In the genomic region with DNA sequence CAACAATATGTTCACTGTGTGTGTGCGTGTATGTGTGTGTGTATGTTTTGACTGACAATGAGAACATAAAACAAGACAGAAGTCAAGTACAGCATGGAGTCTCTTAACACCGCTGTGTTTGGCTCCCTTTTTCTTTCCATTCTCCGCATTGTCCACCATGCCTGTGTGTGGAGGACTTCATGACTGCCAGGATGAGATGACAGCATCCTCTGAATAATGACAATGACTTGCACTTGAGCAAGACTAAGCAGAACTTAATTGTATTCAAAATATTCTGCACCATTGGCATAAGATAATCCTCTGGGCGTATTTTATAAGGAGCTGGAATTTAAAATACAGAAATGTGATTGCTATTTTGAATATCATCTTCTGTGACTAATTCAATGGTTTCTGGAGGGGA, we compare ENCODE assay signal across 23 mouse cellular contexts.
DNase-seq lines count a peak whose midpoint lies in the region; ATAC-seq and TF ChIP-seq lines count a peak whose summit lies in the region.
"Had no signal": no experiment of that assay in that cellular context is flagged by ENCODE, and none has a peak within 500 bp of the region (broad histone marks: within the 10 kb centered on the region; RNA-seq: fewer than 3 reads in every experiment).

No protein-coding gene starts in this region.

- no peaks in the 10 kb centered on the region for H3K27me3 ChIP-seq in forebrain, postnatal 0 days (ENCODE audit: insufficient read depth, low read length)
- no peaks in the 10 kb centered on the region for H3K27me3 ChIP-seq in forebrain, embryonic 14.5 days (replicated peaks; ENCODE audit: control insufficient read depth, insufficient read depth, low read length)
- no peaks in the 10 kb centered on the region for H3K27me3 ChIP-seq in midbrain, embryonic 14.5 days (ENCODE audit: control insufficient read depth, insufficient read depth, low read length)
- H3K27me3 ChIP-seq in midbrain, postnatal 0 days (ENCODE audit: insufficient read depth, low read length) = no peaks in the 10 kb centered on the region
- no peaks in the 10 kb centered on the region for H3K27me3 ChIP-seq in kidney, adult 2 months (replicated peaks; ENCODE audit: control insufficient read depth, insufficient read depth, low read length)
- H3K27me3 ChIP-seq: heart, embryonic 12.5 days; intestine, embryonic 15.5 days; limb, embryonic 13.5 days; lung, embryonic 15.5 days; neural tube, embryonic 15.5 days had no signal

- no peak for TF ChIP-seq CTCF in forebrain, postnatal 0 days (IDR thresholded peaks at IDR 0.05; ENCODE audit: low read depth)
- TF ChIP-seq CTCF in left cerebral cortex, adult 2 months (IDR thresholded peaks at IDR 0.05) = no peak
- TF ChIP-seq CTCF in midbrain, postnatal 0 days (IDR thresholded peaks at IDR 0.05) = no peak
- TF ChIP-seq CTCF in kidney, adult 2 months (conservative IDR thresholded peaks at IDR 0.05; ENCODE audit: insufficient read depth, insufficient read length, low read depth, low read length) = no peak

- ATAC-seq in forebrain, postnatal 0 days = no peak
- no peak for ATAC-seq in forebrain, embryonic 14.5 days
- ATAC-seq in midbrain, embryonic 14.5 days (ENCODE audit: low FRiP score, low TSS enrichment) = peak; percentile 57; the same call in 1 of the 2 replicates
- no peak for ATAC-seq in midbrain, postnatal 0 days (ENCODE audit: low FRiP score)
- ATAC-seq: intestine, embryonic 15.5 days had no signal

- no peaks in the 10 kb centered on the region; the same call in 1 of the 2 replicates for H3K36me3 ChIP-seq in forebrain, postnatal 0 days (ENCODE audit: insufficient read depth)
- no peaks in the 10 kb centered on the region for H3K36me3 ChIP-seq in forebrain, embryonic 14.5 days (ENCODE audit: control insufficient read depth, insufficient read depth, low read length)
- H3K36me3 ChIP-seq in midbrain, embryonic 14.5 days (ENCODE audit: control insufficient read depth, insufficient read depth, low read length) = no peaks in the 10 kb centered on the region
- no peaks in the 10 kb centered on the region for H3K36me3 ChIP-seq in midbrain, postnatal 0 days (ENCODE audit: insufficient read depth, low read length)
- no peaks in the 10 kb centered on the region for H3K36me3 ChIP-seq in kidney, adult 2 months (ENCODE audit: control insufficient read depth, insufficient read depth, low read length)
- H3K36me3 ChIP-seq: heart, embryonic 12.5 days; intestine, embryonic 15.5 days; limb, embryonic 13.5 days; lung, embryonic 15.5 days; neural tube, embryonic 15.5 days had no signal

- no peaks in the 10 kb centered on the region for H3K9me3 ChIP-seq in forebrain, postnatal 0 days (ENCODE audit: low read length)
- no peaks in the 10 kb centered on the region for H3K9me3 ChIP-seq in forebrain, embryonic 14.5 days (replicated peaks; ENCODE audit: control insufficient read depth, low read length)
- no peaks in the 10 kb centered on the region for H3K9me3 ChIP-seq in midbrain, embryonic 14.5 days (ENCODE audit: control insufficient read depth, low read length)
- H3K9me3 ChIP-seq in midbrain, postnatal 0 days (ENCODE audit: low read length) = no peaks in the 10 kb centered on the region
- H3K9me3 ChIP-seq: heart, embryonic 12.5 days; intestine, embryonic 15.5 days; limb, embryonic 13.5 days; lung, embryonic 15.5 days; neural tube, embryonic 15.5 days had no signal

- H3K27ac ChIP-seq in forebrain, postnatal 0 days (ENCODE audit: low read depth, low read length) = 0 out of 2 replicates have a peak overlapping the region, but pooled peaks have one; percentile 57
- no peak overlapping the region for H3K27ac ChIP-seq in forebrain, embryonic 14.5 days (ENCODE audit: low read depth, low read length)
- peak overlapping the region; percentile 50; the same call in 1 of the 2 replicates for H3K27ac ChIP-seq in left cerebral cortex, adult 2 months
- peak overlapping the region; percentile 77 for H3K27ac ChIP-seq in midbrain, embryonic 14.5 days (replicated peaks; ENCODE audit: low read depth, low read length)
- peak overlapping the region; percentile 43; the same call in 1 of the 2 replicates for H3K27ac ChIP-seq in midbrain, postnatal 0 days (ENCODE audit: low read depth, low read length)
- H3K27ac ChIP-seq in kidney, adult 2 months (ENCODE audit: insufficient read depth, low read depth, low read length) = no peak overlapping the region
- H3K27ac ChIP-seq: intestine, embryonic 15.5 days; limb, embryonic 13.5 days; lung, embryonic 15.5 days had no signal

- no peak overlapping the region for H3K9ac ChIP-seq in forebrain, postnatal 0 days
- no peak overlapping the region for H3K9ac ChIP-seq in forebrain, embryonic 14.5 days (ENCODE audit: low read length)
- no peak overlapping the region for H3K9ac ChIP-seq in midbrain, embryonic 14.5 days (replicated peaks; ENCODE audit: low read length)
- H3K9ac ChIP-seq in midbrain, postnatal 0 days (replicated peaks; ENCODE audit: low read length, poor library complexity, severe bottlenecking) = no peak overlapping the region
- H3K9ac ChIP-seq: heart, embryonic 12.5 days; intestine, embryonic 15.5 days; limb, embryonic 13.5 days; lung, embryonic 15.5 days; neural tube, embryonic 15.5 days had no signal

- H3K4me1 ChIP-seq in forebrain, postnatal 0 days (ENCODE audit: insufficient read depth) = no peaks in the 10 kb centered on the region
- H3K4me1 ChIP-seq in forebrain, embryonic 14.5 days (ENCODE audit: control insufficient read depth, insufficient read depth, low read length) = no peaks in the 10 kb centered on the region
- peaks cover 13% of the 10 kb centered on the region; the same call in 1 of the 2 replicates for H3K4me1 ChIP-seq in midbrain, embryonic 14.5 days (ENCODE audit: control insufficient read depth, insufficient read depth, low read length)
- no peaks in the 10 kb centered on the region for H3K4me1 ChIP-seq in midbrain, postnatal 0 days (ENCODE audit: insufficient read depth, low read length)
- H3K4me1 ChIP-seq in kidney, adult 2 months (ENCODE audit: control insufficient read depth, insufficient read depth, low read length) = no peaks in the 10 kb centered on the region
- H3K4me1 ChIP-seq: heart, embryonic 12.5 days; intestine, embryonic 15.5 days; limb, embryonic 13.5 days; lung, embryonic 15.5 days had no signal

- no peak for TF ChIP-seq POLR2A in kidney, adult 2 months (IDR thresholded peaks at IDR 0.05; ENCODE audit: low read depth, low read length)

- 70% methylated on average over 4 of the region's 4 CpGs for WGBS in forebrain, postnatal 0 days
- 81% methylated on average over 4 of the region's 4 CpGs for WGBS in forebrain, embryonic 14.5 days
- 57% methylated on average over 4 of the region's 4 CpGs for WGBS in midbrain, embryonic 14.5 days
- 55% methylated on average over 4 of the region's 4 CpGs for WGBS in midbrain, postnatal 0 days
- WGBS in kidney, adult 2 months = 79% methylated on average over 4 of the region's 4 CpGs

- intact Hi-C loops in left cerebral cortex, adult 2 months (cut with DNase I) = loop anchor here (10.0 kb wide), 1 partner anchor 599 kb away; no protein-coding TSS in a partner anchor

- no peak for DNase-seq in forebrain, postnatal 0 days
- no peak for DNase-seq in forebrain, embryonic 14.5 days (ENCODE audit: low spot score)
- no peak for DNase-seq in left cerebral cortex, adult 2 months (ENCODE audit: extremely low spot score in 1 of 2, low spot score in 2 of 2)
- no peak for DNase-seq in left cerebral cortex, adult 11 months (ENCODE audit: low spot score)
- DNase-seq in midbrain, embryonic 14.5 days = peak; percentile 16
- DNase-seq in midbrain, postnatal 0 days (ENCODE audit: low spot score) = no peak
- DNase-seq in kidney, adult 2 months = no peak
- DNase-seq: adrenal gland, postnatal 25 days; cerebellum, adult 18-20 months; gastrocnemius, postnatal 25 days; heart, adult 18-20 months; heart, postnatal 4 days; kidney, adult 8-10 months; kidney, postnatal 10 days; right cerebral cortex, postnatal 14 days; thymus, postnatal 4 days had no signal

- H3K4me2 ChIP-seq in forebrain, postnatal 0 days (ENCODE audit: low read depth) = no peak overlapping the region; the same call in 1 of the 2 replicates
- no peak overlapping the region for H3K4me2 ChIP-seq in forebrain, embryonic 14.5 days (ENCODE audit: low read length)
- no peak overlapping the region for H3K4me2 ChIP-seq in midbrain, embryonic 14.5 days (ENCODE audit: low read length)
- no peak overlapping the region for H3K4me2 ChIP-seq in midbrain, postnatal 0 days (ENCODE audit: low read depth, low read length, poor library complexity, severe bottlenecking)
- H3K4me2 ChIP-seq: heart, embryonic 12.5 days; intestine, embryonic 15.5 days; limb, embryonic 13.5 days; liver, embryonic 11.5 days; lung, embryonic 15.5 days had no signal

- H3K4me3 ChIP-seq in forebrain, postnatal 0 days (ENCODE audit: low read depth, low read length) = no peak overlapping the region
- no peak overlapping the region for H3K4me3 ChIP-seq in forebrain, embryonic 14.5 days (ENCODE audit: low read depth, low read length)
- no peak overlapping the region for H3K4me3 ChIP-seq in left cerebral cortex, adult 2 months
- H3K4me3 ChIP-seq in midbrain, embryonic 14.5 days (replicated peaks; ENCODE audit: low read depth, low read length) = no peak overlapping the region
- H3K4me3 ChIP-seq in midbrain, postnatal 0 days (ENCODE audit: low read depth, low read length) = no peak overlapping the region
- no peak overlapping the region for H3K4me3 ChIP-seq in kidney, adult 2 months (ENCODE audit: insufficient read depth, low read depth, low read length)
- H3K4me3 ChIP-seq: erythroblast, embryonic 14.5 days; heart, embryonic 12.5 days; intestine, embryonic 15.5 days; limb, embryonic 13.5 days; lung, embryonic 15.5 days had no signal

Comparison
In these comparisons a context has a peak if more than half of its experiments do, and no peak if none do; other contexts are left out.
1. H3K27ac ChIP-seq: peak in forebrain, postnatal 0 days (single experiment), left cerebral cortex, adult 2 months (single experiment), midbrain, embryonic 14.5 days (single experiment) and midbrain, postnatal 0 days (single experiment); none in forebrain, embryonic 14.5 days (single experiment) and kidney, adult 2 months (single experiment).